Mouse (Mus musculus): ENCODE data around the gene Akr1d1.

Akr1d1 gene

GRCm38 (mm10) chr6:37567363-37567762 lies 37.4 kb downstream of the Akr1d1 start:
- DNase-seq (ENCODE audit: low read depth): no peak

GRCm38 (mm10) chr6:37571939-37572338 lies 42.0 kb downstream of the Akr1d1 start:
- DNase-seq (ENCODE audit: low read depth): no peak

DNA sequence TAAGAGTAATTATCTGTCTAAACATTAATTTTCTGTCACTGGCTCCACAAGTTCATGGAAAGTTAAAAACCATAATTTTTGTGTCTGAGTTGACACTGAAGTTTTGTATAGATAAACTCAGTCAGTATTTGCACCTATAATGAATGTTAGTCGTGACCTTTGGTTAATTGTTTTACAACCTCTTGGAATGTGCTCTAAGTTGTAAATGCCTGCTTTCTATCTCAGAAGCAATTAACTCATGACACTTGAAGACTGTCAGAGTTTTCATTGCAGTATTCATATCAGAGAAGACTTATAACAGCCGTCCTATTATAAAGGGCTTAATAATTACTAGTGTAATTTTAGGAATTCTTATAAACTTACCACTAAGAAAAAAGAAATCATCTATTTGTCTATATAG lies 43.0 kb downstream of the Akr1d1 start:
- no peak for DNase-seq (ENCODE audit: low read depth)

- DNase-seq (ENCODE audit: low read depth): no peak
These were observed 50.5 kb downstream of the Akr1d1 start for GRCm38 (mm10) chr6:37580476-37580875.

- peak; percentile 32 for DNase-seq (ENCODE audit: low read depth)
These were observed 59.5 kb downstream of the Akr1d1 start for GRCm38 (mm10) chr6:37589340-37589962.

GRCm38 (mm10) chr6:37590800-37591199 lies 60.8 kb downstream of the Akr1d1 start:
- DNase-seq (ENCODE audit: low read depth): no peak

DNA sequence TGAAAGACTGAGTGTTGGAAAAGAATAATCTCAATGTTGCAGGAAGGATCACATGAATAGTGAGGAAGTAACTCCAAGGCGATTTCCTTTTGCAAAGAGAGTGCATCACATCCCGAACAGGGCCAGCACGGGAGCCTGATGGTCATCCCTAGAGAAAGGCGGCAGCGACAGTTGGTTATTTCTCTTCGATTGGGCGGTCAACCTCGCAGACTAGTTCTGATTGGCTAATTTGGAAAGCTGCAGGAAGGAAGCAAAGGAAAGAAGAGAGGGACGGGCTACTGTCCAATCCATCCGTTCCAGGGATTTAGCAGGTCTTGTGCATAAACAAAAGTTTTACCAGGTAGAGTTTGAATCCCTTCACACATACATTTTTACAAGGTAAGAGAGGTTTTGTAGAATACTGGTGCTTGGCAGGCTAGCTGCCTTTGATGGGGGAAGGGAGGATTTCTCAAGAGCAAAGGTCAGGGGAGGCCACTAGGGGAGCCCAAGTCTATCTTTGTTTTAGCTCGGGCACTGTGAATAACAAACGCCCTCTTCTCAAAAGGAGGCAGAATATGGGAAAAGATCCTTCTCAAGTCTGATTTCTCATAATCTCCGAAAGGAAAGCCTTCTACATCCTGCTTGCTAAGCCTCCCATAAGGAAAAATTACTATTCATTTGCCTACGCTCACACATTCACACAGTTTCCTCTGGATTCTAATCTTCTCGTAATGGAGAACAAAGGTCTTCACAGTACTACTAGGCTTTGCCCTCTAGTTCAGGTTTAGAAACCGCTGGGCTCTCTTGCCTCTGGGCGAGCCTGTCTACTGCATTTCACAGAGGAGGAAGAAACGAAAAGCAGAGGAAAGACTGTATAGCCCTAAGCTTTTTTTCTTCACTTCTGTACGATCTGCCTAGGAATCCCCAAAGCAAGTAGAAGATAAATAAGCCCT lies 62.4 kb downstream of the Akr1d1 start:
- DNase-seq (ENCODE audit: low read depth): peak; percentile 15

DNA sequence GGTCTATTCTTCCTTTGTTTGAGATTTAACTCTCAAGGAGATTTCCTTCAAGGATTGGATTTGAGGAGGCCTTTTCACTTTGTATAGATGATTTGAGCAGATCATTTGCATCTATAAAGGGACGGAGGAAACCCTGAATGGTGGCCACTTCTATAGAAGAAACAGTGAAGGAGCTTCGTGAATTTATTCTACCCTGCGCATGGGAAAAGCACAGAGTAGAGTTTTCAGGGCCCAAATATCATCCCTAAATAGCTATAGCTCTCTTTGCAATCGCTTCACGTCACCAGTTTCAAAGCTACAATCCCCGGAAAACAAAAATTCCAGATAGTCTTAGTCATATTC lies 63.0 kb downstream of the Akr1d1 start:
- no peak for DNase-seq (ENCODE audit: low read depth)

DNA sequence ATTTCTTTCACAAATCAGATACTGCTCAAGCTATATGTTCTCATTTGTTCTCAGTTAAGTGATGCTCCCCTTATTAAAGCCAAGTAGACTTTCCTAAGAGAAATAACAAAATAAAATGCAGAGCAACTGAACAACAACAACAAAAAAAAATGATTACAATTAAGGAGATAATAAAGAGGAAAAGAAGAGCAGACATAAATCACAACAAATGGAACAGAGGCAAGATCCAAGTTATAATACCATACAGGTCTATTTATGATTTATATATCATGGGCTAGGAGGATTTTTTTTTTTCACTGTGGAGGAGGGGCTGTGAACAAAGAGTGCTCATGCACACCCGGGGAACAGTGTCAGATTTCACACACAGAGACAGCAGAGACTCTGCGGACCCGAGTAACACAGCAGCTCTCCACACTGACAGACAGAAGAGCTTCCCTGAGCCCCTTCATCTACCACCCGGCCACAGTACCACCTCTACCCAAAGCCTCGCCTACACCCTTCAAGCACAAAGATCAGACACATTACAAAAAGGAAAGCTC lies 63.6 kb downstream of the Akr1d1 start:
- no peak for DNase-seq (ENCODE audit: low read depth)

- DNase-seq (ENCODE audit: low read depth): no peak
These were observed 67.1 kb downstream of the Akr1d1 start for GRCm38 (mm10) chr6:37597088-37597487.

DNA sequence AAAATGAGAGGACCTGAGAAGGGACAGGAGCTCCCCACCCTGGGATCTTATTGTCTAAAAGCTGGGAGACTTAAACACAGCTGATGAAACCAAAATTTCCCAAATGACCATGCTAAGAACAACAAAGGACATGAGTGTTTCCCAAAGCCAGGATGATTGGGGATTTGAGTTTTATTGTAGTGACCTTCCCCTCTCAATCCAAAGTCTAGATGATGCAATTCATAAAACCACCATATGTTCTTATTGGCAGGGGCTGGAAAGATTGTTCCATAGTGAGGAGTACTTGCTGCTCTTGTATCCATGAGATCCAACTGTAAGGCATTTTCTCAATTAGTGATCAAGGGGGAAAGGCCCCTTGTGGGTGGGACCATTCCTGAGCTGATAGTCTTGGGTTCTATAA lies 68.1 kb downstream of the Akr1d1 start:
- no peak for DNase-seq (ENCODE audit: low read depth)

DNA sequence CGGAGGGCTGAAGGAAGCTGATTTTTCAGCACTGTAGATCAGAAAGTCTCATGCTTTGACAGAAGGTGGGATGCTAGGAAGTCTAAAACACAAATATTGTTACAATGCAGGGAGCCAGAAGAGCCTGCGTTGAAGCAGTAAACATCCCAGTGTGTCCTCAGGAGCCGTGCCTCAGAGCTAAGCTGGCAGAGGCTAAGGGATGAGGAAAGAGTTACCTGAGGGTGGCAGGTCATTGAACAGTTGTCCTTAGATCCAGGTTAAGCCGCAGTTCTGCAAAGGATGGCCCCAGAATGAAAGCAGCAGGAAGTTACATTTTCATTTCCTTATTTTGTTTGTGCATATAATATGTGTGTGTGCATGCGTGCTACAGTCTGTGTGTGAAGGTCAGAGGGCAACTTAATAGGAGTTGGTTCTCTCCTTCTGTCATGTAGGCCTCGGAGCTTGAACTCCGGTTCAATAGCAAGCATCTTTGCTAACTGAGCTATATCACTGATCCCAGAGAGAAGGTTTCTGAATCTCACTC lies 71.1 kb downstream of the Akr1d1 start:
- no peak for DNase-seq (ENCODE audit: low read depth)

GRCm38 (mm10) chr6:37602857-37603765 lies 73.1 kb downstream of the Akr1d1 start:
- DNase-seq (ENCODE audit: low read depth): no peak

DNA sequence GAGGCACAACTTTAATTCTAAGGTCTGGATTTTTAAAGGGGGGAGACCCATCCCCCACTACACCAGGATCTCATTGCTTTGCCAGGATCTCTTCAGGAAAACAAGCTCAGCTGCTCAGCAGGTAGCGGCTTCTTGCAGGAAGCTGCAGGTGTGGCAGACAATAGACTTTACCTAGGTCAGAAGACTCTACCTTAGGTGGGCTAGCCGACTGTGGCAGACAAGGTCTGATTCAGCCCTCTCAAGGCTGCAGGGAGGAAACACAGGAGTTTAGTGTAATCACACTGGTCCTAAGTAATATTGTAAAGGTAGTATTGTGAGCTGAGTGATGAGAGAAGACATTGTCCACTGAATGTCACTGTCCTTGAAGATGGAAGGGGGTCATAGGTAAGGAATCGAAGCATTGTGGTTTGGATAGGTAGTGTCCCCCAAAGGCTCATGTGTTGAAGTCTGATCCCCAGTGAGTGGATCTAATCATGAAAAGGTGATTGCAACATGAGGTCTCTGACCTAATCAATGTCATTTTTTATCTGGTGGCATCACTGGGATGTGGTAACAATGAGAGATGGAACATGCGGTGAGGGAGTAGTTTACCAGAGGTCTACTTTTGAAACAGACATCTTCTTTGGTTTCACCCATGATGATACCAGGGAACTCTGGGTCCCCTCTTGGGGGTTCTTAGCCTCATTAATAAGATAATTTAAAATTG lies 74.4 kb downstream of the Akr1d1 start:
- DNase-seq (ENCODE audit: low read depth): no peak

DNA sequence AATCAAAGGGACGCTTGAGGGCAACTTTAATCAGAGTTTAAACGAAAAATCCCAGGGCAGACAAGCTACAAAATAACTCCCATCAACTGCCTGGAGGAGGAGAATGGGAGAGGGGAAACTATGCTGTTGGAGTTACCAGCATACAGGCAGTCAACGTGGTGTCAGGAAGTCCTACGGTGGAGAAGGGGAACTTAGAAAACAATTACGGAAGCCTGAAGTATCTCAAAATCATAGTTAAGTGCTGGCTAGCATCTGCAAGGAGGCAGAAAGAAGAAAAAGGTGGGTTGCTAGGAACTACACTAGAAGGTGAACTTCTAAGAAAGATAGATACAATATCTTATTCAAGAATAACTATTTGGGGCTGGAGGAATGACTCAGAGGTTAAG lies 74.9 kb downstream of the Akr1d1 start:
- DNase-seq (ENCODE audit: low read depth): no peak

- DNase-seq (ENCODE audit: low read depth): no peak
These were observed 77.7 kb downstream of the Akr1d1 start for GRCm38 (mm10) chr6:37607511-37608289.

GRCm38 (mm10) chr6:37612603-37613284 lies 82.8 kb downstream of the Akr1d1 start:
- no peak for DNase-seq (ENCODE audit: low read depth)

DNA sequence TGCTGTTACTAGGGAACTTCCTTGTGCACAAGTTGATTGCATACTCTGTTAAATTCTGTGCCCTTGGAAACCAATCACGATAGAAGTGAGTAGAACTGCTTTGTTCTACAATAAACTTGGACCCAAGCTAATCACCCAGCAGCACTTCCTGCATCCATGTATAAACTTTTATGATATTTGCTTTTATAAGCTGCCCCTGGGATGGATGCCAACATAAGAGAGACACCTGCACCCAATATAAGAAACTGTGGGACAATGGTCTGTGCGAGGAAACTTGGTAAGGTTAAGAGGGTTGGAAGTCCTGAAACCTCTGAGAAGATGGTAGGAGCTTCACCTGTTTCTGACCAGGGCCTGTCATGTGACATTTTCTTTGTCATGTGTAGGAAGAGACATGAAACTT lies 85.5 kb downstream of the Akr1d1 start:
- DNase-seq (ENCODE audit: low read depth): no peak

GRCm38 (mm10) chr6:37616136-37616535 lies 86.2 kb downstream of the Akr1d1 start:
- DNase-seq (ENCODE audit: low read depth): no peak

- no peak for DNase-seq (ENCODE audit: low read depth)
These were observed 87.5 kb downstream of the Akr1d1 start for GRCm38 (mm10) chr6:37617431-37618011.

Data from c-Kit-positive CD71-positive TER-119-negative erythroid progenitor cells, embryonic 14.5 days (primary cell).